9 mouse cellular contexts compared by ENCODE assay signal in genomic region chr2:9574196-9574595, GRCm38 (mm10).
DNase-seq lines count a peak whose midpoint lies in the region; ATAC-seq and TF ChIP-seq lines count a peak whose summit lies in the region.
"Had no signal": no experiment of that assay in that cellular context is flagged by ENCODE, and none has a peak within 500 bp of the region (broad histone marks: within the 10 kb centered on the region; RNA-seq: fewer than 3 reads in every experiment).

No protein-coding gene starts in this region.

- ATAC-seq in activated CD4-positive, CD25-positive, alpha-beta regulatory T cell, adult 4 months: peak; percentile 11

- DNase-seq in layer of hippocampus, adult 11-12 months (ENCODE audit: low spot score): peak; percentile 3
- DNase-seq in layer of hippocampus, adult 2 months (ENCODE audit: low spot score in 2 of 2): no peak
- peak; percentile 23 to 41 for DNase-seq in kidney, adult 8-10 months
- DNase-seq in lung, postnatal 4 days: peak; percentile 20 to 56
- no peak for DNase-seq in adrenal gland, postnatal 10 days
- no peak for DNase-seq in spleen, adult 12 weeks (ENCODE audit: low spot score)
- DNase-seq in embryo, embryonic 10.5 days (ENCODE audit: low spot score): no peak
- DNase-seq: cerebellum, adult 11 months had no signal

- no peak overlapping the region for H3K27ac ChIP-seq in layer of hippocampus, adult 2 months

- TF ChIP-seq CTCF in layer of hippocampus, adult 2 months (conservative IDR thresholded peaks at IDR 0.05): no peak

- H3K4me3 ChIP-seq in layer of hippocampus, adult 2 months: no peak overlapping the region

Comparison
In these comparisons a context has a peak if more than half of its experiments do, and no peak if none do; other contexts are left out.
1. DNase-seq: peak in layer of hippocampus, adult 11-12 months (single experiment), kidney, adult 8-10 months (2 of 2) and lung, postnatal 4 days (2 of 2); none in layer of hippocampus, adult 2 months (0 of 2), adrenal gland, postnatal 10 days (single experiment), spleen, adult 12 weeks (single experiment) and embryo, embryonic 10.5 days (single experiment).